Mouse (Mus musculus) erythroblast, embryonic 14.5 days (primary cell): Measurements from ENCODE around the gene Prlr.

ENCODE experiments used
- GATA1 ChIP-seq: IDR thresholded peaks from 2 replicates; pipeline ENCODE4 v1.6.1; 2012; ENCODE audit warnings: low read length, inconsistent platforms, mixed read lengths
- TAL1 ChIP-seq: IDR thresholded peaks from 3 replicates; pipeline ENCODE4 v1.6.1; 2012; ENCODE audit warnings: low read length, inconsistent platforms, mixed read lengths

DNA sequence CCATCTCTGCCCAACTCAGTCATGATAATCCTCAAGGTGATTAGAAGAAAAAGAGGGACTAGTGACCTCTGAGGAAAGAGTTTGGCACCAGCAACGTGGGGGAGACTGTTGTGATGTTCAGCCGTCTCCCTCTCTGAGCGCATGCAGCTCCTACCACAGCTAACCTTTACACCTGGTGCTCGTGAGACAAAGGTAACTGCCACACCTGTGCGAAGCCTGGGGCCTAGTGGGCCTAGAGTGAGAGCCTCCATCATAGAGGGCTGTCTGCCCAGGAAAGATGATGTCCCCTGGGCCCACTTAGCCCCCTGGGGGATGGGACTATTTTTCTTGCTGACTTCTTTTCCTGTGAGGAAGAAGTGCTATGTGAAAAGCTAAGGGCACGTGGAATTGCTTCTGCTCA is 36.2 kb downstream of the Prlr start:
- no peak for TF ChIP-seq GATA1
- TF ChIP-seq TAL1 = no peak
